Mouse (Mus musculus) cerebellum, postnatal 10 days (tissue): ENCODE results near the gene 6820408C15Rik.
"Not testable (repeated sequence)": the region's sequence is repeated elsewhere in the genome, so short reads cannot be mapped to it uniquely, and the experiment has no call there.

Experiments
- DNase-seq, 2 experiments: peaks; one replicate each; pipeline ENCODE4 v3.0.0; 2021; ENCODE audit warnings: mixed read lengths in 2 of 2

6820408C15Rik gene

DNA sequence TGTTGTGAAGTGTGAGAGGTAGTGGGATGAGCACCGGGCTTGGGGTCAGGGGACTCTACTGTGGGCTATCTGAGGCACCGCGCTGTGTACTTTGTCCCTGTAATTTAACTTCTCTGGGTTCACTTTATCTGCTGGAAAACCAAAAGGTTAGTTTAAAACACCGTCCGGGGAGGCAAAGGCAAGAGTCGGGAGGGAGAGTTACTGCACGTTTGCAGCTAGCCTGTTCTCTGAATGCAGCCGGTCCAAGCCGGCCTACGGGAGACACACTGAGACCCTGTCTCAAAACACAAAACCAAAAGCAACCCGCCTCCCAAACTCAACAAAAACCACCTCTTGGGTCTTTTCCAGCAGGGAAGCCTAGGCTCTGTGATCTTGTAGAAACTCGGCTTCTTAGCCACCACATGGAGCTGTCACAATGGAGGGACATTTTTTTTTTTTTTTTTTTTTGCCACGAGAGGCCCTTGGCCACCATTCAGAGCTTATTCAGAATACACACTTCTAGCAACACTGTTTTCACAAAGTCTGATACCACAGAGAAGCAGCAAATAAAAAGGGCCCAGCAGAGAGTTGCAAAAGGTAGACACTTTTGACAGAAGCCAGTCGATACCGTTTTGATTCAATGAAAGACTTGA is 2.7 kb upstream of the 6820408C15Rik start:
- DNase-seq: no peak

DNA sequence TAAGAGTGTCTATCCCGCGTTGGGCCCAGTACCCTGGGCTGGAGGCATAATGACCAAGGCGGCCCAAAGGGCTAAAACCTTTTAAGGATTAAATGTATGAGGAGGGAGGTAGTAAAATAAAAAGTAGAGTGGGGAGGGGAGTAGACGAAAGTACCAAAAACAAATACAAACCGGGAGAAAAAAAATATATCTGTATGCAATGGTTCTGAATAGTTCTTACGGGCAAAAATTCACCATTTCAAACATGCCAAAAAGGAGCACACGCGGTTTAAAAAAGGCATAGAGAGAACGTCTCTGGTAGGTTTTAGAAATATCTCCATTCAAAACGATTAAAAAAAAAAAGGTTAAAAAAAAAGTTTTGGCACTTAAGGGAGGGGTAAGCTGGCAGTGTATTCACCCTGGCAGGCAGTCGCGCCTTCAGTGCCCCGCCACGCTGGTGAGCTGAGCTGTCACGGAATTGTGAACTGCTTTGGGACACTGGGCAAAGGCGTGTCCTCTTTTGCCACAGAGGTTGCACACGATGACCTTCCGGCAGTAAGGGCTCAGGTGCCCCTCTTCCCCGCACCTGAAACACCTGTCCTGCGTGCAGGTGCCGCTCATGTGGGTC is 2.1 kb upstream of the 6820408C15Rik start:
- DNase-seq: peak; percentile 58 to 59

DNA sequence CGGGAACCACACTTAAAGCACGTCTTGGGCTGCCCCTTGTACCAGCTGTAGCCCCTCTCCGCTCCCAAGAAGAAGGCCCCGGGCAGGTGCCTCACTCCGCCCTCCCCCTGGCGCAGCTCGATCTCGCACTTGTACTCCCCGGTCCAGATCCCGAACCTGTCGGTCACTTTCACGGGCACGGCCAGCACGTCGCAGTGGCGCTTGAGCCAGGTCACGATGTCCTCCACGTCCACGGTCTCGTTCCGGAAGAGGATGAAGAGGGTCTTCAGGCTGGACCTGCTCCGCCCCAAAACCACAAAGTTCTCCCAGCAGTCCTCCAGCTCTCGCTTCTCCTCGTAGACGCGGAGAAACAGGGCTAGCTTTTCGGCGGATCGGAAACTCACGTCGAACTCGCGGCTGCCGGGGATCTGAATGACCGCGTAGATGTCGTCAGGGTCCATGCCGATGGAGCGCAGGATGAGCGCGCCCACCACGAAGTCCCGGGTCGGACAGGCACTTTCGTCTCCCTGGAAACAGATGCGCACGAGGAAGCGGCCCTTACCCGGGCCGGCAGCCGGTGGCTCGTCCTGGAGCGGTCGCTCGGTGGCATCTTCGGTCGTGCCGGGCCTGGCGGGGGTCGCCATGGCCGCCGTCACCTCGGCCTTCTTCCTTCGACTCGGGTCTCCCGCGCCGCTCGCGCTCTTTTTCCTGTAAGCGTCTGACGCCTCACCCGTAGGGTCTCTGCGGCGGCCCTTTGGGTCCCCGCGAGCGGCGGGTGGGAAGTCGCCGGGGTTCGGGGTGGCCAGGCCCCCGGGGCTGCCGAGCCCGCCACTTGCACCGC is 1.4 kb upstream of the 6820408C15Rik start:
- DNase-seq: peak; percentile 67 to 77

DNA sequence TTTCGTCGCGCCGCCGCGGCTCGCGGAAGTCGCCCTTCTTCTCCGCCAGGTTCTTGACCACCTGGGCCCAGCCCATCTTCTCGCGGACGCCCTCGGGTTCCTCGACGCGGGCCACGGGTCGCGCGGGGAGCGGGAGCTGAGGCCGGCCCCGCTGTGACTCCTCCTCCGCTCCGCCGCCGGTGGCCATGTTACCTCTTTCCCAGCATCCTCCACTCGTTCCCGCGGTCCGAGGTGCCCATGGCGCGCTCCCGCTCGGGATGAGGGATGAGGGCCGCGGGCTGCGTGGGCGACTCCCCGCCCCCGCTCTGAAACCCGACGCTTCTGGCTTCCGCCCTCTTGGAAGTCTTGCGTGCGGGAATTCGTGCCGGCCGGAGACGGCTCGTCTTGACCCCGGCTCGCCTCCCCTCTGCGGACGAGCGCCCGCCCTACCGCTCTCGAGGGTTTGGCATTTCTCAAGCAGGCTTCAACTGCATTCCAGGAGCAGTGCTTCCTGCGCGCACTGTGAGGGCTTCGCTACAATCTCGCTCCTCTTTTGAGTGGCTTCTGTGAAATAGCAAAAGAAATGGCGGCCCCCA is 709 bp upstream of the 6820408C15Rik start, which contains the start of gene Zcchc3:
Gene Zcchc3 (minus strand): TSS at position 437 of the 575 bp plus-strand sequence.
- peak; percentile 93 to 94 for DNase-seq

DNA sequence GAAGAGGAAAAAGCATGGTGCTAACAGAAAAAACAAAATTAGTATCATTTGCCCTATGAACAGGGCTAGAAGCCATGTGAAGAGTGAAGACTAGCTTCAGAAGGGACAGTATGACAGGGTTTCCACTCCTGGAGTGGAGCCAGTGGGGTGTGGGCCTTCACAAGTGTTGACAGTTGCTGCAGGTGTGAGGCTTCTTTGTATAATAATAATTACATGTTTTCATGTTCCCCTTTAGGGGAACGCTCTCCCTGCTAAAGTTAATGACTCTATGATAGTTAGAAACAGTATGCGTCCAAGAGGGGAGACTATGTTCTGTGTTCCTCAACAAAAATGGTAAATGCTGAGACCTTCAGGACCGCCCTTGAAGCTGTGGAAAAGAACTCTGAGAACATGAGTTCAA is 399 bp downstream of the 6820408C15Rik start:
- no peak for DNase-seq

DNA sequence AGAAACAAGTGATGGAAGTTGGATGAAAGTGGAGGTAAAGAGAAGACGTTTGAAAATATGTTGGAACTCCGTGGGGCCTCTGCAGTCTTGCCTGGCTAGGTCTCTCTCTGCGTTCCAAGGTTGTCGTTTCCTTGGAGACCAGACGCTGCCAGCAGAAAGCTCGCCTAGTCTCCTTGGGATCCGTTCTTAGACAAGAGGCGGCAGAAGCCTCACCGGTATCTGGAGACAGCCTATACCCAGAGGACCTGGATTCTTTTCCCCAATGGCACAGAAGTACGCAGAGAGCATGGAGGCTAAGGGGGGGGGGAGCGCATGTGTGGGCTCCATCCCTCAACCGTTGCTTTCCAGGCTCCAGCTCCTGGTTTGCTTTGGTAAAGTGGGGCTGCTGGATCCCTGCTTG is 12.1 kb downstream of the 6820408C15Rik start:
- DNase-seq: no peak

DNA sequence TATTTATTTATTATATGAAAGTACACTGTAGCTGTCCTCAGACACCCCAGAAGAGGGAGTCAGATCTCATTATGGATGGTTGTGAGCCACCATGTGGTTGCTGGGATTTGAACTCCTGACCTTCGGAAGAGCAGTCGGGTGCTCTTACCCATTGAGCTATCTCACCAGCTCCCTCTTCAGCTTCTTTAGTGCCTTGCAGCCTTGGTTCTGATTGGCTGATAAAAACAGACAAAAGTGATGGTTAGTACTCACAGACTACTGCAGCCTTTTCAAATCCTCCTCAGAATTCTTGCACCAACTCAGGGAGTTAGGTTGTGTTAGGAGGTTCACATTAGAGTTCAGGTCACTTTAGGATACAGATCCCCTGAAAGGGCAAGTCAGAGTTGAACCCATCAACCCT is 13.1 kb downstream of the 6820408C15Rik start:
- DNase-seq: not testable (repeated sequence)

DNA sequence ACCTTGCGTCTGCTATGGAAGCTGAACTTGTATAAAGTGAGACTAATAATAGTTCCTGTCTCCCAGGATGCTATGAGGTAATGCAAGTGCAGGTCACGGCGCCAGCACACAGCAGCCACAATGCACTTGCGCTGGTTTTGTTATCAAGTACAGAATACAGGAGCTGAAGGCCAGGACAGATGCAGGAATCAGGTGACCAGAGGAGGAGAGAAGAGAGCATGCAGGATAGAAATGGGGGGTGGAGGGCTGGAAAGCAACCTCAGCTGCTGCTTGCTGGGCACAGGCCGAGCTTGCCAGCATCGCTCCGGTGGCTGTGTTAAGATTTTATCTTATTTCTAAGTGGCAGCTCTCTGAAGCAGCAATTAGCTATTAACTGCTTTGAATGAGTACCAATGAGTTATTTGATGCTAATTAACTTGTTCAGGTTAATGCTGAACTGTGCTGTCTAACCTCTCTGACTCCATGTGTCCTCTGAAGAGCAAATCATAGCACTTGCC is 21.1 kb downstream of the 6820408C15Rik start:
- no peak for DNase-seq

DNA sequence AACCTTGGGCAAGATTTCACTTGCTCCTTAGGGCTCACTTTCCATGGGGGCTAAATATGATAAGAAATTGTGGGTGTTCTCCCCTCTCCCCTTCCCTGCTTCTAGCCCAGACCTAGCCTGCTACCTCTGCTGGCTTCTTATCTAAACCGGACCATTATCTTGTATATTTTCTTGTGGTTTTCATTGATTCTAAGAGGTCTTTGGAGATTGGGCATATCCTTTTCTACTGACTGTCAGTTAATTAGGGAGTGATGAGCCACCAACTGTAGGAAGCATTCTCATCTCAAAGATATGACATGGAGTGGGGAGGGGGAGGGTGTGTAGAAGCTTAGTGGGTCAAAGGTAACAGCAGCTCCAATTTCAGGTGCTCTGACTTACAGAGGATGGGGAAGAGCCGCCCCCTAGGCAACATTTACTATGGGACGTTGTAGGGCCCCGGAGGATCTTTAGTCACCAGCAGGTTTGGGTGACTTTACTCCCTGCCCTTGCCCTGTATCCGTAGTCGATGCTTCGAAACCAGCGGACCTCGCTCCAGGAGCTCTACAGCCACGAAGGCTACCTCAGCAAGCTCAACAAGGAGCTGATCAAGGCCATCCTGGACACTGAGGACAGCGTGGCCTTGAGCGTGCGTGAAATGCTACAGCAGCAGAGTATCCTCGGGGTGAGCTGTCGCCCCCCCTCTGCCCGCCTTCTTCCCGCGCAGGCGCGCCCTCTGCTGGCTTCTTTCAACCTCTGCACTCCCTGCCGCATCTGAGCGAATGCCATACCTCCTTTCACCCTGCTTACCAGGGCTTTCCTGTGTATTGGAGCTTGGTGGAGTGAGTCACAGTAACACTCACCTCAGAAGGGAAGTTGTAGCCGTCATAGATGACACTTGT is 21.8 kb downstream of the 6820408C15Rik start:
- peak; percentile 95 to 97 for DNase-seq

DNA sequence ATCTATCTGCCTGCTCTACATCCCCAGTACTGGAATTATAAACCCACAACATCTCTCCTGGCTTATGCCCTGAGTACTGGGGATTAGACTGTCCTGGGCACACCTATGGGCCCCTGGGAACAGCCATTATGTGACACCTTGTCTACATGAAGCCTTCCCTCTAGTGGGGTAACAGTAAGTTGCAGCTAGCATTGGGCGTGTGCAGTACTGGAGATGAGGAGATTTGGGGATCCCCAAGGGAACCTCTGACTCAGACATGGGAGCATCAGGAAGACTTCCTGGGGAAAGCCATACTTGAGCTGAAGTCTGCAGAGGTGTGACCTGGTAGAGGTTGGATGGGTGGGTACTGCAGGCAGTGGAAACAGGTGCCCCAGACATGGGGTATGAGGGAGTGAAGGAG is 23.6 kb downstream of the 6820408C15Rik start:
- DNase-seq: no peak

DNA sequence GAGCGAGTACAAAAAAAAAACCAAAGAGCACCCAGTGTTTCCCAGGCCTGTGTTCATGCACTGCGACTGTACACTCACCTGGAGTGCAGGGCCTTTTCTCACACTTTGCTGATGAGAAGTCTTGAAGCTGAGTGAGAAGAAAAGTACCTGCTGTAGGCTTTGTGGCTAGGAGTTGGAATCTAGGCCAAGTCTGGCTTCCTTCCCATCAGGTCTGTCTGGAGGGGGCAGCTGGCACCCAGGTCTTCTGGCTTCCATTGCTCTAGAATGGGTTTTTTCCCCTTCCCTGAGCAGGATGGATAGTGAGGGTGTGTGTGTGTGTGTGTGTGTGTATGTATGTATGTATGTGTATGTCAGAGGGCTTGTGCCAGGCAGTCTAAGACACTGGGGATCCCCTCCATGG is 24.4 kb downstream of the 6820408C15Rik start:
- DNase-seq: peak; percentile 54 to 62

DNA sequence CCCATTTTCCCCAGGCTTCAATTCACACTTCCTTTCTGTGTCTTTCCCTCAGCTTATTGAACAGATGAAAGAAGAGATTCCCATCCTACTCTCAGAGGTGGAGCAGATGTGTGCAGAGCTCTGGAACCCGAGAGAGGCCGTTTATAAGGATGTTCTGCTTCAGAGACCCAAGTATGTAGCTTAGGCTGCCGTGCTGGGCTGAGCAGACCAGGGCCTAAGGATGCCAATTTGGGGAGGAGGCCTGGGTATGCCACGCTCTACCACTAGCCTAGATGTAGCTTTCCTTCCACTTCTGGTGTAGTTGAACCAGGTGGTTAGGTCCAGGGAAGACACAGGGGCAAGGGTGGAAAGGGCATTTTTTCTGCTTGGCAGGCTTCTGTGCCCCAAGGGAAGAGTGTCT is 26.9 kb downstream of the 6820408C15Rik start:
- DNase-seq: peak in 1 of 2 experiments; percentile 46

DNA sequence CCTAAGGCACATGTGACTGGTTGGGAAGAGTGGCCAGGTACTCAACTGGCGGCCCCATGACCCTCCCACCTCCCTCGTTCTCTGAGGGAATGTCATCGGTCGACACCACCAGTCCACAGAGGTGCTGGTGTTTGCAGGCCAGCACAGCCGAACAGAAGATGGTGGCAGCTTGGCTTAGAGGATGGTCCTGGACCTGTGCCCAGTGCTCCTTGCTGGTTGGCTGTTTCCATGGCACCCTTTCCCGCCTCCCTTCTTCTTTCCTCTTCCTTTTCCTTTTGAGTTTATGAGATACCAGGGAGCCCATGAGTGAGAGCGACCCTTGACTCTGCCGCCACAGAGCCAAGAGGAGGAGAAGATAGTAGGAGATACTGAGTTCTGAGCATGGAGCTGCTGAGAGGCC is 27.9 kb downstream of the 6820408C15Rik start:
- DNase-seq: peak; percentile 91

DNA sequence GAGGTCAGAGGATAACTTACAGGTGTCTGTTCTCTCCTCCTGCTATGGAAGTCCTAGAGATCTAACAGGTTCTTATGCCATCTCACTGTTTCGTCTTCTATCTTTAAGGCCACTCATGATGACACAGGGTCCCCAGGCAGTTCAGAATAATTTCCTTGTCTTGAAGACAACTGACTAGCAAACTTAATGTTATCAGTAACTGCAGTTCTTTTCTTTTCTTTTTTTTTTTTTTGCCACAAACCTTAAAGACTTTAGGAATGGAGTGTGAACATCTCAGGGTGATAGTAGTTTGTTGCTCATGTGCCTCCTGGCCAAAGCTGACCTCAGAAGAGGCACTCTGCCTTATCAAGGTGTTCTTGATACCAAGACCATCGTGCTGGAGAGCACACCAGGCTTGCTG is 31.3 kb downstream of the 6820408C15Rik start:
- DNase-seq: no peak

DNA sequence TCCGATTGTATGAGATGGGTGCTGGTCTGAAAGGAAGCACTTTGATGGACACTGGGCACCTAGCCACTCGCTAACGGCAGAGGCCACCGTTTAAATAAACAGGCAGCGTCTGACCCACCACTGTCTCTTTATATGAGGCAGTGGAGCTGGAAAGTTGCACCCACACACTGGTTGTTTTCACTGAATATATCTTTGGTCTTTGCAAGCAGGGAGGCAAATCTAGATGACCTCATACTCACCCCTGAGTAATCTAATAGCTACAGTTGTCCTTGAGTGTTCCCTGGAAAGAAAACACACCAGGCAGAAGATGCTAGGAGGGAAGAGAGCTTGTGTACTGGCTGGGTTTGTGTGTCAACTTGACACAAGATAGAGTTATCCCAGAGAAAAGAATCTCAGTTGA is 32.1 kb downstream of the 6820408C15Rik start:
- no peak for DNase-seq

DNA sequence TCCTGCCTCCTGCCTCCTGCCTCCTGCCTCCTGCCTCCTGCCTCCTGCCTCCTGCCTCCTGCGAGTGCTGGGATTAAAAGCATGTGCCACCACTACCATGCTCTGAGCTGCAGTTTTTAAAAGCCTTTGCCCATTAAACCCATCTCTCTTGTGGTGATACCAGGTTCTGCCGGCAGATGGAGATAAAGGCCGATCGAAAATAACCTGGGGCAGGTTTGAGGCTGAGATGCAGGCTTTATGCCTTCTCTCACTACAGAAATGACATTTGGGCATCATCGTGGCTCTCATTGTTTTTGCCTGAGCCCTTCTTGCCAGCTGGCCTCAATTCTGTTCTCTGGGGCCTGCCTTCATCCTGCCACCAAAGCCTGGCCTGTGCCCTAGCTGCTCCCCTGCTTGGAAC is 34.9 kb downstream of the 6820408C15Rik start:
- peak; percentile 91 to 92 for DNase-seq

DNA sequence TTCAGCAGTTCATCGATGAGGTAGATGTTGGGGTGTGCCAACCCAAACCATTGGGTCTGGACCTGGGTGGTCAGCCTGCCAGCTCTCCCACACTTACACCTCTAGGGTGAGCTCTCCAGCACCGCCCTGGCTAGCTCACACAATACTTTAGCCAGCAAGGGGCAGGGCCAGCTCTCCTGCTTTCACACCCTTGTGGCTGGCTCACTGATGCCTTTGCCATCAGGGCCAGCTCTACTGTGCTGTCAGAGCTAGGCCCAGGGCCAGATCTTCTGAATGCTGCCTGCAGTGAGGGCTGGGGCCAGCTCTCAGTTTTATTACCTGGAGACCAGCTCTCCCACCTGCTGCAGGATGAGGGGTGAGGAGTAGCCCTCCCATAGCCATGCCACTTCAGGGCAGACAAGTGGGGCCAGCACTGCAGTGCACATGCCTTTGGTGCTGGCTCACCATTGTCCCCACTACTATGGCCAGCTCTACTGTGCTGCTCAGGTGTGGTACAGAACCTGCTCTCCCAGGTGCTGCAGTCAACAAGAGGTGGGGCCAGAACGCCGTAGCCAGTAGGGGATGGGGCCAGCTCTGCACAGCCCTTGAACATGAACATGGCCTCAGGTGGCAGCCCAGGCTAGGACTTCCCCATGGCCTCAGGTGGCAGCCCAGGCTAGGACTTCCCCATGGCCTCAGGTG is 36.9 kb downstream of the 6820408C15Rik start:
- DNase-seq: peak; percentile 66 to 76

DNA sequence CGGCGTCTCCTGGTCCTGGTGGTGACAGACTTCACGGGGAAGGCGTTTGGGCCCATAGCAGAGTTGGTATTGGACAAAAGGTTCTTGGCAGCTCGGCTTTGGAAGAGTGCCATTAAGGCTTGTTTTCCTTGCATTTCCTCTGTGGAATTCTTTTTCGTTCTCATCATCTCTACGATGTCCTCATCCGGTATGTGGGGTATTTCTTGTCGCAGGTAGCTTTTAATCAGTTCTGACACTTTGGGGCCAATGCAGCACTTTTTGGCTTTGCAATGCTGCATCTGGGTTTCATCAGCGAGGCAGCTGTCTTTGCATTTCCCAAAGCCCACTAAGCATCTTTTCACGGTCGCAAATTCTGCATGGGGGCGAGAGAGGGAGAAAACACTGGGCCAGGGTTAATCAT is 43.9 kb downstream of the 6820408C15Rik start:
- no peak for DNase-seq

DNA sequence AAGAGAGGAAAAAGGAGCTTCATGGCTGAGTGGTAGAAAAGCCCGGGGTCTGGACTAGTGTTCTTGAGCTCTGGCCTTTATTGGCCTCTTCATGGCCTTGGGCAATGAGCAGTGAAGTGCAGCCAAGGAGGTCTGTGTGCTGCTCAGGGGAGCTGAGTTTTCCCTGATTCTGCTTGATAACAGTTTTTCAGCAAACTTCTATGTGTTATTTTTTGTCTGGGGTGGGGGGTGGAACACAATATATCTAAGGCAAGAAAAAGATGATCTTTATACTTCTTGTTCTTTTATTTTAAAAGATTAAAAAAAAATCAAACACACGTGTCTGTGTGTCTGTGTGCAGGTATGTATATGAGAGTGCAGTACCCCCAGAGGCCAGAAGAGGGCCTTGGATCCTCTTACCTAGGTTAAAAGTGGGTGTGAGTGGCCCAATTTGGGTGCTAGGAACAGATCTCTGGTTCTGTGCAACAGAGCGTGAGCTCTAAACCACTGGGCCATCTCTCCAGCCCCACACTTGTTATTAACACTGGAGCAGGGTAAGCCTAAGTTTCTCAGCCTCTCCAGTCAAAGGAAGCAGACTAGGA is 49.3 kb downstream of the 6820408C15Rik start, which contains the start of gene Defb23:
Gene Defb23 (minus strand): TSS at position 51 of the 581 bp plus-strand sequence.
- no peak for DNase-seq

DNA sequence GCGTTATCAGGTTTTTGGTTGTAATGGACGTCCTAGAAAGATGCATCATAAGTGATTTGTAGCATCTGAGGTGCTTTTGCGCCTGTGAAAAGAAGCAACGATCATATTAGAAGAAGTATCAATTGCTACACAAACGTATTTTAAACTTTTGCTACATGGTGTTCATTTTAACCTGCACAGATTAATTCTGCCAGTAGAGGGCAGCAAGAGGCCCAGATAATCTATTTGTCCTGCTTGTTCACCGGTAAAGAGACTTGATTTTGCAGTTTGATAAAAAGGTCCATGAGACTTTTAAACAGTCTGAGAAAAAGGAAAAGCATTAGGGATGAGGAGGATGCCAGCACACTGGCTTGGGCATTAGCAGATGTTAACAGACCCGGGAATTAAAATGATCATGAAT is 55.6 kb downstream of the 6820408C15Rik start:
- peak; percentile 62 to 74 for DNase-seq

DNA sequence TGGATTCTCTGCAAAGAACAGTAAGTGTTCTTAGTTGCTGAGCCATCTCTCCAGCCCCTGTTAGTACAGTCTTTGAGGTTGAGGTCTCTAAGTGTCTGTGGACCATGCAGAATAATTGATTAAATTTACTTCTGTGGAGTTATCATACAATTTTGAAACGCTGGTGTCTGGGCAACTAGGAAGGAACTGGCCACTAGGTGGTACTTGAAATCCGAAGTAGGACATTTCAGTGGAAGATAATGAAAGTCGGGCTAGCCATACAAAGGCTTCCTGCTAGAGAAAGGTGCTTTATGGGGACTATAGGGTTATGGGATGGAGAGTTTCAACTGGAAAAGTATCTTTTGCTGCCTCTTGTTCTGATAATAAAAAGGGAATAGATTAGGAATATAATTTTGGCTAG is 57.0 kb downstream of the 6820408C15Rik start:
- DNase-seq: no peak
